Mouse (Mus musculus) liver, adult 2 months (tissue): ENCODE data around the gene Fam166a. TPM values are rescaled to one million over a fixed set of nuclear protein-coding genes. Genes with fewer than 3 reads are reported as not detected.

Experiments
- DNase-seq: peaks from one replicate; pipeline ENCODE4 v3.0.0-alpha.2; 2011; ENCODE audit warnings: low read depth, low spot score; ENCODE audit errors: extremely low read depth
- H3K27ac ChIP-seq: fragments of 200-500 bp; replicated peaks from 2 replicates; pipeline ENCODE4 v1.5.1; 2012; ENCODE audit warnings: low read depth, mild to moderate bottlenecking, control low read depth, inconsistent platforms, low read length; ENCODE audit not compliant: insufficient read depth
- H3K27me3 ChIP-seq: fragments of 200-500 bp; 2 replicates; pipeline ENCODE4 v1.6.1; 2012; ENCODE audit warnings: mild to moderate bottlenecking, moderate library complexity, low read length, inconsistent platforms; ENCODE audit not compliant: control insufficient read depth, insufficient read depth
- H3K36me3 ChIP-seq: fragments of 200-500 bp; 2 replicates; pipeline ENCODE4 v1.6.1; 2012; ENCODE audit warnings: low read length, inconsistent platforms; ENCODE audit not compliant: control insufficient read depth, insufficient read depth
- H3K4me1 ChIP-seq: fragments of 200-500 bp; 2 replicates; pipeline ENCODE4 v1.6.1; 2011; ENCODE audit warnings: low read length; ENCODE audit not compliant: control insufficient read depth, insufficient read depth
- H3K4me3 ChIP-seq: fragments of 200-500 bp; 2 replicates; pipeline ENCODE4 v1.5.1; 2011; ENCODE audit warnings: low read depth, mild to moderate bottlenecking, control low read depth, low read length, moderate library complexity; ENCODE audit not compliant: insufficient read depth
- H3K79me2 ChIP-seq: fragments of 200-500 bp; 2 replicates; pipeline ENCODE4 v1.6.1; 2012; ENCODE audit warnings: inconsistent platforms, mild to moderate bottlenecking, low read length, moderate library complexity; ENCODE audit not compliant: control insufficient read depth, insufficient read depth
- H3K9ac ChIP-seq: fragments of 200-500 bp; 2 replicates; pipeline ENCODE4 v1.6.1; 2012; ENCODE audit warnings: low read depth, mild to moderate bottlenecking, control low read depth, inconsistent platforms, low read length
- CTCF ChIP-seq: fragments of 200-500 bp; IDR thresholded peaks from 2 replicates; pipeline ENCODE4 v1.5.1; 2011; ENCODE audit warnings: low read depth, low read length, control low read depth
- POLR2A ChIP-seq: fragments of 200-500 bp; IDR thresholded peaks from 2 replicates; pipeline ENCODE4 v1.6.1; 2011; ENCODE audit warnings: low read length, control low read depth; ENCODE audit not compliant: insufficient read depth; ENCODE audit errors: extremely low read depth
- WGBS: fragments of 180-500 bp; shearing (Covaris S2); methylation state at CpG from one replicate; pipeline ENCODE4 v1.1.7; 2018; 5-methylcytosine and 5-hydroxymethylcytosine counted together
- polyA plus RNA-seq: library from polyadenylated mRNA; depleted of rRNA; stranded (reverse); fragments of >200 nt; gene quantifications from 2 replicates; pipeline ENCODE4 v1.2.3, GENCODE M21; 2012
- total RNA-seq: library from RNA; depleted of rRNA; stranded (reverse); fragments of >200 nt; gene quantifications from 2 replicates; pipeline ENCODE4 v1.2.3, GENCODE M21; 2014

Fam166a gene
- total and polyA plus RNA-seq, 2 experiments: 0.07 TPM; not detected in 1

DNA sequence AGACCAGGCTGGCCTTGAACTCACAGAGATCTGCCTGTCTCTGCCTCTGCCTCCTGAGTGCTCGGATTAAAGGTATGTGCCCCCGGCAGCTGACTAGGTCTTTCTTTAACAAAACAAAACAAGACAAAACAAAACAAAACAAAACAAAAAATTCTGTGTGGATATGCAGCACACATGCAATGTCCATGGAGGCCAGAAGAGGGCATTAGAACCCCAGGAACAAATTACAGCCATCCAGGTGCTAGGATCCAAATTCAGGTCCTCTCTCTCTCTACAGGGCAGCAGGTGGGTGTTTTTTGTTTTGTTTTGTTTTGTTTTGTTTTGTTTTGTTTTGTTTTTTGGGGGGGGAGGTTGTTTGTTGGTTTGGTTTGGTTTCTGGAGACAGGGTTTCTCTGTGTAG lies 40.3 kb downstream of the Fam166a start:
- H3K79me2 ChIP-seq: peaks cover 11% of the 10 kb centered on the region; the same call in 1 of the 2 replicates
- no peak overlapping the region for H3K9ac ChIP-seq
- H3K4me1 ChIP-seq: peaks cover 14% of the 10 kb centered on the region
- no peaks in the 10 kb centered on the region for H3K27me3 ChIP-seq
- no peak overlapping the region for H3K4me3 ChIP-seq
- no peaks in the 10 kb centered on the region for H3K36me3 ChIP-seq
- WGBS: 76% methylated on average over 2 of the region's 2 CpGs
- no peak for DNase-seq
- H3K27ac ChIP-seq: no peak overlapping the region
- TF ChIP-seq CTCF (peak; percentile 39), POLR2A (no peak)

- Histone ChIP-seq H3K79me2 (peaks cover 9% of the 10 kb centered on the region; the same call in 1 of the 2 replicates), H3K27me3 (no peaks in the 10 kb centered on the region), H3K27ac (peak overlapping the region; percentile 49), H3K36me3 (no peaks in the 10 kb centered on the region), H3K4me1 (peaks cover 15% of the 10 kb centered on the region), H3K4me3 (peak overlapping the region; percentile 53), H3K9ac (peak overlapping the region; percentile 63)
- WGBS: 37% methylated on average over 12 of the region's 12 CpGs
- no peak for DNase-seq
- TF ChIP-seq POLR2A (no peak), CTCF (no peak)
Observed at GRCm38 (mm10) chr2:25261870-25262269, 43.3 kb downstream of the Fam166a start.

GRCm38 (mm10) chr2:25262291-25262767 lies 43.8 kb downstream of the Fam166a start, which contains the start of gene Tprn:
Gene Tprn, plus strand, starts transcription at chr2:25262618.
- TF ChIP-seq POLR2A: peak; percentile 72; the same call in 1 of the 2 replicates
- no peak for TF ChIP-seq CTCF
- under 1% methylated on average over 39 of the region's 39 CpGs for WGBS
- peak within 1 kb of the TSS; percentile 49 for H3K27ac ChIP-seq
- H3K36me3 ChIP-seq: no peaks in the 10 kb centered on the region
- no peaks in the 10 kb centered on the region for H3K27me3 ChIP-seq
- DNase-seq: peak; percentile 97
- H3K4me3 ChIP-seq: peak within 1 kb of the TSS; percentile 79
- H3K9ac ChIP-seq: peak within 1 kb of the TSS; percentile 78
- H3K79me2 ChIP-seq: peaks cover 9% of the 10 kb centered on the region; the same call in 1 of the 2 replicates
- peaks cover 17% of the 10 kb centered on the region for H3K4me1 ChIP-seq

- Histone ChIP-seq H3K4me3 (peak overlapping the region; percentile 79), H3K4me1 (peaks cover 17% of the 10 kb centered on the region), H3K27me3 (no peaks in the 10 kb centered on the region), H3K79me2 (peaks cover 9% of the 10 kb centered on the region; the same call in 1 of the 2 replicates), H3K36me3 (no peaks in the 10 kb centered on the region), H3K27ac (0 out of 2 replicates have a peak overlapping the region, but pooled peaks have one; percentile 3), H3K9ac (peak overlapping the region; percentile 78)
- WGBS: under 1% methylated on average over 82 of the region's 82 CpGs
- TF ChIP-seq CTCF (no peak), POLR2A (no peak)
- peak; percentile 21 for DNase-seq
Observed at GRCm38 (mm10) chr2:25262795-25263622, 44.5 kb downstream of the Fam166a start.

- Histone ChIP-seq H3K79me2 (peaks cover 9% of the 10 kb centered on the region; the same call in 1 of the 2 replicates), H3K36me3 (no peaks in the 10 kb centered on the region), H3K27me3 (no peaks in the 10 kb centered on the region), H3K4me3 (peak overlapping the region; percentile 79; the same call in 1 of the 2 replicates), H3K4me1 (peaks cover 17% of the 10 kb centered on the region), H3K9ac (peak overlapping the region; percentile 78; the same call in 1 of the 2 replicates), H3K27ac (no peak overlapping the region)
- TF ChIP-seq CTCF (no peak), POLR2A (no peak)
- no peak for DNase-seq
- WGBS: 47% methylated on average over 12 of the region's 12 CpGs
Observed at GRCm38 (mm10) chr2:25263623-25264285, 45.2 kb downstream of the Fam166a start.
